Mouse (Mus musculus): ENCODE data around the gene Bach2. TPM values are rescaled to one million over a fixed set of nuclear protein-coding genes. Genes with fewer than 3 reads are reported as not detected.

The Bach2 gene
- polyA plus RNA-seq, 1 experiment from 2014 or later, result 31.5 TPM

DNA sequence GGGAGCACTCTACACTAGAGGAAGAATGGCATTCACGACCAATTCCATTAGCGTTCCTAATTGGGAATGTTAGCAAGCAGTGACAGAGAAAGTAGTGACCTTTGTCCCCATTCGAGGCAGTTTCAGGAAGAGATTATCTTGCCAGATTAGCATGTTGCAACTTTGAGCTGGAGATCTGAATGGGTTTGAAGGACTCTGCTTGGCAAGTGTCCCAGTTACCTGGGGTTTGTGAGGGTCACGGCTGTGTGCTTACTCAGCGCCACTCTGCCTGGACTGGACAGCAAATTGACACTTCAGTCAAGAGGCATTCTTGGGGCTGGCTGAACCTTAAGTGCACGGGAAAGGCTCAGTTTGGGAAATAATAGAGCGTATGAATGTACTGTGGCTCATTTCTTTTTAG is 8.2 kb downstream of the Bach2 start:
- Histone ChIP-seq H3K9me3 (ENCODE audit: control insufficient read depth, low read length) (no peaks in the 10 kb centered on the region), H3K4me2 (replicated peaks) (no peak overlapping the region), H3K9ac (no peak overlapping the region), H3K4me1 (replicated peaks; ENCODE audit: control insufficient read depth, insufficient read depth, low read length) (peaks cover 68% of the 10 kb centered on the region), H3K4me3 (replicated peaks; ENCODE audit: low read length) (no peak overlapping the region), H3K27ac (no peak overlapping the region), H3K36me3 (replicated peaks; ENCODE audit: control insufficient read depth, insufficient read depth) (no peaks in the 10 kb centered on the region), H3K27me3 (ENCODE audit: control insufficient read depth, insufficient read depth, low read length) (no peaks in the 10 kb centered on the region)
- DNase-seq (ENCODE audit: low spot score), result no peak
- WGBS, result 29% methylated on average over 7 of the region's 7 CpGs
- no peak for ATAC-seq (ENCODE audit: low FRiP score)

DNA sequence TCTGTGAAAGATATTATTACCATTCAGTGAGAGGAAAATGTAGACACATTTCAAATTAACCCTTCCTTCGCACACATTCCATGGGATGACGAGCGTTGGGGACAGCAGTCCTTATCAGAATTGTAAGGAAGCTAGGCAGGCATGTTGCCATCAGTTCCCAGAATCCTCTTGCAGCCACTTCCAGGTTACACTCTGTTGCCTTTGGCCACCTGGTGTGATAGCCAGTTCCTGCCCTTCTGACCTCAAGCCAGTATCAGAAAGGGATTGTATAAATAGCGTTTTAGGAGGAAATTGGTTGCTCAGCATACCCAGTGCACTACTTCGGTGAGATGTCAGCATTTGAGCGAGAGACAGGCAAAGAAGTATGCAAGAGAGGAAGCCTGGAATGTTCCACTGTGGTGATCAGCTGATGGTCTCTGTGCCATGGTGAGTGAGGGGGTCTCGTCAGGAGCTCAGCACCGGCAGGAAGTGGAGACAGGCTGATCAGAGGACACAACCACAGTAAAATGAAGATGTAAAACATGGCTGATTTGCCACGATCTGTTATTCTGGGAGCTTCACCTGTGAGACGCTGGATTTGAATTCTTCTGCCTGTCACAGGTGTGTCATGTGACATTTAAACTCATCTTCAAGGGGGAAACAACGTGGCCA is 9.0 kb downstream of the Bach2 start:
- WGBS, result 74% methylated on average over 11 of the region's 11 CpGs
- Histone ChIP-seq H3K36me3 (replicated peaks; ENCODE audit: control insufficient read depth, insufficient read depth) (no peaks in the 10 kb centered on the region), H3K9ac (no peak overlapping the region), H3K9me3 (ENCODE audit: control insufficient read depth, low read length) (no peaks in the 10 kb centered on the region), H3K27ac (no peak overlapping the region), H3K4me2 (replicated peaks) (no peak overlapping the region), H3K4me3 (replicated peaks; ENCODE audit: low read length) (no peak overlapping the region), H3K4me1 (replicated peaks; ENCODE audit: control insufficient read depth, insufficient read depth, low read length) (peaks cover 60% of the 10 kb centered on the region), H3K27me3 (ENCODE audit: control insufficient read depth, insufficient read depth, low read length) (no peaks in the 10 kb centered on the region)
- DNase-seq (ENCODE audit: low spot score) (no peak), ATAC-seq (ENCODE audit: low FRiP score) (no peak)

DNA sequence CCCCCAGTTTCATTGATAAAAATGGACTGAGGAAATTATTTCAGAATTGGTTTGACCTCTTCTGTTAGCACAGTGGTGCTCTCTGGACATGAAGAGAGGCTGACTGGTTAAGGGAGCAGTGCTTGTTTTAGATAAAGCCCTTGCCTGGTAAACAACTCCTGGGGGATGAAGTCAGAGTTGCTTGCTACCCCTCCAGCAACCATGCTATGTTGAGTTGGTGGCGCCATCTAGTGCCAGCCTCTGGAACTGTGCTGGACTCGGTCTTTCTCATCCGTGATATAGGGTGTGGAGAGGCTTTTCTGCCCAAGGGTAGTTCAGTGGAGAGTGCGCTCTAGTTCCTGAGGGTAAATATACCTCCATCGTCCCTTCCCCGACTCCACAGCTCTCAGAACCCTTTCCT is 9.6 kb downstream of the Bach2 start:
- Histone ChIP-seq H3K27ac (no peak overlapping the region), H3K9me3 (ENCODE audit: control insufficient read depth, low read length) (no peaks in the 10 kb centered on the region), H3K27me3 (ENCODE audit: control insufficient read depth, insufficient read depth, low read length) (no peaks in the 10 kb centered on the region), H3K36me3 (replicated peaks; ENCODE audit: control insufficient read depth, insufficient read depth) (no peaks in the 10 kb centered on the region), H3K4me3 (replicated peaks; ENCODE audit: low read length) (no peak overlapping the region), H3K4me2 (replicated peaks) (no peak overlapping the region), H3K9ac (no peak overlapping the region), H3K4me1 (replicated peaks; ENCODE audit: control insufficient read depth, insufficient read depth, low read length) (peaks cover 53% of the 10 kb centered on the region)
- 37% methylated on average over 6 of the region's 6 CpGs for WGBS
- DNase-seq (ENCODE audit: low spot score) (peak; percentile 62), ATAC-seq (ENCODE audit: low FRiP score) (no peak)

DNA sequence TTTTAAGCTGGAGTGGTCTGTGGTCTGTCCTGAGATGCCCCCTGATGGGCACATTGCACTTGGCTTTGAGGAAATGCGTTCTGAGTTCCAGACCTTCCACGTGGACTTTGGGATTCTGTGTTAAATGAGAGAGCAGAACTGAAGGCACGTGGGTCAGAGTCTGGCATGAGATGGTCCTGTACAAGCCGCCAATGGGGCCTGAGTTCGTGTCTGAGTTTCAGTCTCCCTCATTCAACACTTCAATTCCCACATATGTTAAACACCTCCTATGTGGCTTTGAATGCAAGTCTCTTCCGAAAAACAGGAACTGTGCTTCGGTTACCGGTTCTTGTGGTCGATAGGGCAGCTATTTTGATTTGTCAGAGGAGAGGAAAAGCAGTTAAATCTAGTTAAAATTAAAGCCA is 10.4 kb downstream of the Bach2 start:
- no peak overlapping the region for H3K27ac ChIP-seq
- ATAC-seq (ENCODE audit: low FRiP score) (no peak), DNase-seq (ENCODE audit: low spot score) (no peak)
- no peaks in the 10 kb centered on the region for H3K9me3 ChIP-seq (ENCODE audit: control insufficient read depth, low read length)
- H3K9ac ChIP-seq, result no peak overlapping the region
- no peak overlapping the region for H3K4me2 ChIP-seq (replicated peaks)
- no peaks in the 10 kb centered on the region for H3K27me3 ChIP-seq (ENCODE audit: control insufficient read depth, insufficient read depth, low read length)
- no peak overlapping the region for H3K4me3 ChIP-seq (replicated peaks; ENCODE audit: low read length)
- H3K4me1 ChIP-seq (replicated peaks; ENCODE audit: control insufficient read depth, insufficient read depth, low read length), result peaks cover 48% of the 10 kb centered on the region
- H3K36me3 ChIP-seq (replicated peaks; ENCODE audit: control insufficient read depth, insufficient read depth), result no peaks in the 10 kb centered on the region
- WGBS, result 60% methylated on average over 9 of the region's 9 CpGs

DNA sequence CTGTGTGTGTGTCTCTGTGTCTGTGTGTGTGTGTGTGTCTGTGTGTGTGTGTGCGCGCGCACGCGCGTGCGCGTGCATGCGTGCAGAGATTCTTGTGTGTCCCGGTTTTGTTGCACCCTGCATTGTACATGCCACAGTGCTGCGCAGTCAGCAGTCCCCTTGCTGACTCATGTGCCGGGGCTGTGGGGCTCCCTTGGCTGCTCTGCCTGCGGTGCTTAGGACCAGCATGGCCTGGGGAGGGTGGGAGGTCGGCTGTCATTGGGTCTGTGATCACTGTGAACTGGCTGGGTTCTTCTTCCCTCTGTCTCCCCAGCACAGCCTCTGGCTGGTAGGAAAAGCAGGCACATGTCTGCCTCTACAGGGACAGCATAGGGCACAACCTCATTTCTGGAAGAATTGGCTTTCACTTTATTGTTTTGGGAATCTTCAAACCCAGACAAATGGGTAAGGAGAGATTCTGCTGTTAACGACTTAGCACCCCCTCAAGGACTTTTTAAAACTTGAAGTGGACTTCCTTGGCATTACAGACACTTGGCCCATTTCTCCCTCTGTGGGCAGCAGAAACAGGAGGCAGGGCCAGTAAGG is 11.2 kb downstream of the Bach2 start:
- ATAC-seq (ENCODE audit: low FRiP score) (peak; percentile 31), DNase-seq (ENCODE audit: low spot score) (no peak)
- H3K27ac ChIP-seq, result peak overlapping the region; percentile 70
- peak overlapping the region; percentile 48; the same call in 1 of the 2 replicates for H3K9ac ChIP-seq
- 0 out of 2 replicates have a peak overlapping the region, but pooled peaks have one; percentile 5 for H3K4me3 ChIP-seq (replicated peaks; ENCODE audit: low read length)
- H3K27me3 ChIP-seq (ENCODE audit: control insufficient read depth, insufficient read depth, low read length), result no peaks in the 10 kb centered on the region
- H3K4me2 ChIP-seq (replicated peaks), result peak overlapping the region; percentile 43
- no peaks in the 10 kb centered on the region for H3K9me3 ChIP-seq (ENCODE audit: control insufficient read depth, low read length)
- peaks cover 42% of the 10 kb centered on the region for H3K4me1 ChIP-seq (replicated peaks; ENCODE audit: control insufficient read depth, insufficient read depth, low read length)
- no peaks in the 10 kb centered on the region for H3K36me3 ChIP-seq (replicated peaks; ENCODE audit: control insufficient read depth, insufficient read depth)
- 57% methylated on average over 15 of the region's 15 CpGs for WGBS

DNA sequence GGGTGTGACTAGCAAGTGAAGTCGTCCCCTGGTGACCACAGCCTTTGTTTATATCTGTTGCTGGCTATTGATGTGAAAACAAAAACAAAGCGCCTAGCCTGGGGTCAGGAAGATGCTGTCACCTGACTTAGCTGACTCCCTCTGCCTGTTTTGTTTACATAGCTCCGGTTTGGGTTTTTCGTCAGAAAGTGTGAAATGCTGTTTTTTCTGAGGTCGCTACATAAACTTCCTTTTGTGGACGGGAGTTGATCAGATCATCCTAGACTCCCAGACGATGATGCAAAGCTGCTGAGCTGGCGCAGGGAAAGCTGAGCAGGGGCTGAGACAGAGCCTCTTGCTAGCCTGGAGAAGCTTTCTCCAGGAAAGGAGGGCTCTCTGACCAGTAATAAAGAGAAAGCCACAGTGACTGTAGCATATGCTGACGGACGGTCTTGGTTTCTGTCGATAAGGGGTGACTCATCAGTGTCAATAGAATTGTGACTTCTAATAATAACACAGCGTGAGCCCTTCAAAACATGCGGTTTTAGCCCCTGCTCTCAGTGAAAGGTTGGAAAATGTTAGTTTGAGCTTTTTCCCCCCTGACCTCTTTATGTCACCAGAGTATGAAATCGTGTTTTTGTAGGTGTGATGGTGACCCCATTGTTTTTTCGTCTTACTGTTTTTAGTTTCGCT is 11.9 kb downstream of the Bach2 start:
- H3K9ac ChIP-seq, result peak overlapping the region; percentile 48
- WGBS, result 5% methylated on average over 16 of the region's 16 CpGs
- DNase-seq (ENCODE audit: low spot score), result no peak
- H3K4me1 ChIP-seq (replicated peaks; ENCODE audit: control insufficient read depth, insufficient read depth, low read length), result peaks cover 42% of the 10 kb centered on the region
- H3K4me2 ChIP-seq (replicated peaks), result peak overlapping the region; percentile 43
- H3K27ac ChIP-seq, result peak overlapping the region; percentile 70
- H3K36me3 ChIP-seq (replicated peaks; ENCODE audit: control insufficient read depth, insufficient read depth), result no peaks in the 10 kb centered on the region
- no peak for ATAC-seq (ENCODE audit: low FRiP score)
- H3K9me3 ChIP-seq (ENCODE audit: control insufficient read depth, low read length), result no peaks in the 10 kb centered on the region
- peak overlapping the region; percentile 5; the same call in 1 of the 2 replicates for H3K4me3 ChIP-seq (replicated peaks; ENCODE audit: low read length)
- no peaks in the 10 kb centered on the region for H3K27me3 ChIP-seq (ENCODE audit: control insufficient read depth, insufficient read depth, low read length)

DNA sequence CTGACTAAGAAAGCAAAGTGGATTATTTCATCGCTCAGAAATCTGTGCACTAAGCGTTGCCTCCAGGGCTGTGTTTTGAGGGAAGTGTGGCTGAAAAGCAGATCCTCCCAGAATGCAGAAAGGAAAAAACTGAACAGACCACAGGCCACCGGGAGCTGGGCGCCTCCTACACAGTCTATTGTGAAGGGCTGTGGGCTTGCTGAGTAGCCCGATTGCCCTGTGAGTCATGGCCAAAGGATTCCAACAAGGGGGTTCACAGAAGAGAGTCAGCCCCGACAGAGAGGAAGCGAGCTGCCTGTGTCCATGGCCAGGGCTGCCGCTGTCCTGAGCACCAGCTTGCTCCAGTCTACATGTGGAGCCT is 12.4 kb downstream of the Bach2 start:
- H3K27me3 ChIP-seq (ENCODE audit: control insufficient read depth, insufficient read depth, low read length), result no peaks in the 10 kb centered on the region
- DNase-seq (ENCODE audit: low spot score) (no peak), ATAC-seq (ENCODE audit: low FRiP score) (peak; percentile 63)
- peak overlapping the region; percentile 70 for H3K27ac ChIP-seq
- peak overlapping the region; percentile 43 for H3K4me2 ChIP-seq (replicated peaks)
- H3K4me3 ChIP-seq (replicated peaks; ENCODE audit: low read length), result 0 out of 2 replicates have a peak overlapping the region, but pooled peaks have one; percentile 5
- H3K9ac ChIP-seq, result peak overlapping the region; percentile 48
- no peaks in the 10 kb centered on the region for H3K9me3 ChIP-seq (ENCODE audit: control insufficient read depth, low read length)
- peaks cover 42% of the 10 kb centered on the region for H3K4me1 ChIP-seq (replicated peaks; ENCODE audit: control insufficient read depth, insufficient read depth, low read length)
- H3K36me3 ChIP-seq (replicated peaks; ENCODE audit: control insufficient read depth, insufficient read depth), result no peaks in the 10 kb centered on the region
- 2% methylated on average over 8 of the region's 8 CpGs for WGBS

DNA sequence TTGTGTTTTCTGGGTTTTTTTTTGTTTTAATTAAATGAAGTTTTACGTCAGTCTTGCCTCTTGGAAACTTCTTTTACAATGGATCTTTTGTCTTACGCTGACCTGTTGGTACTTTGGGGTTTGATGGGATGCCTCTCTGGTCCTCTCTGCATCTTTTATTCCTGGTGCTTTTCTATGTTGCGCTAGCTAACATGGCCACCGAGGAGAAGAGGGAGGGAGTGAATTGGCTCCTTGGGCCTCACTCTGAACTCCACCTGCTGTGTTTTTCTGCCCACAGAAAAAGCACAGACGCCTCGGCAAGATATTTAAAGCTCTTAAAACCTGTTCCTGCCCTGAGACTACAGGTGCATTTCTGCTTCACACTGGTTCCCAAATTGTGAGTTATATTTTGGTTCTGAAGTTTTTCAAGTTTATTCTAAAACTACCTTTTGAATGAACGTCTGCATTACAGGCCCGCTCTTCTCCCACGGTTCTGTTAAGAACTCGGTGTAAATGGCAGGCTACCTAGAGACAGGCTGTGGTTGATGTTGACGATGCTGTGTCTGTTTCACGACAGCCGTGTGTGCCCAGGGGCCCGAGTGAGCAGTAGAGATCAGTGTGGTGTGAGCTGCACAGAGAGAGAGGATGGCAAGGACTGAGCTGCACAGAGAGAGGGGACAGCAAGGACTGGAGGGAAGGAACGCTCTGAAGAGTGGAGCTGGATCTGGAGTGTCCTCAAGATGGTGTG is 13.5 kb downstream of the Bach2 start:
- Histone ChIP-seq H3K27ac (no peak overlapping the region), H3K27me3 (ENCODE audit: control insufficient read depth, insufficient read depth, low read length) (no peaks in the 10 kb centered on the region), H3K4me2 (replicated peaks) (no peak overlapping the region), H3K9me3 (ENCODE audit: control insufficient read depth, low read length) (no peaks in the 10 kb centered on the region), H3K4me3 (replicated peaks; ENCODE audit: low read length) (no peak overlapping the region), H3K4me1 (replicated peaks; ENCODE audit: control insufficient read depth, insufficient read depth, low read length) (peaks cover 36% of the 10 kb centered on the region), H3K36me3 (replicated peaks; ENCODE audit: control insufficient read depth, insufficient read depth) (no peaks in the 10 kb centered on the region), H3K9ac (no peak overlapping the region)
- DNase-seq (ENCODE audit: low spot score) (no peak), ATAC-seq (ENCODE audit: low FRiP score) (no peak)
- WGBS, result 46% methylated on average over 15 of the region's 15 CpGs

DNA sequence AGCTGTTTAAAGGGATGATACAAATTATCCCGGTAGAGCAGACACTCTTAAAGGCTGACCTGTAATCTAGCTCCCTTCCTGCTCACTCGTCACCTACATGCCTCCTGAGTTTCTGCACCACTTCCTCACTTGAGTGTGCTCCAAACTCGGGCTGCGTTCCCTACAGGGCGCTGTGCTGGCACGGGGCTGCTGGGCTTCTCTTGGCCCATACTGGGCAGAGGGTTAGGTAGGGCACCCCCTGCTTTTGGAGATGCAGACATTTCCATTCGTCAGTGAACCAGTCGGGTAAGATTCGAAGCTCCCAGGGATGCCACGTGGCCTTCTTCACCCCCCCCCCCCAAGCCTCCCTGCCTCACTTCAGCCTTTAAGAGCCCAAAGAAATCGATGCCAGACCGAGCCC is 19.1 kb downstream of the Bach2 start:
- 84% methylated on average over 12 of the region's 12 CpGs for WGBS
- Histone ChIP-seq H3K4me2 (replicated peaks) (no peak overlapping the region), H3K27ac (no peak overlapping the region), H3K36me3 (replicated peaks; ENCODE audit: control insufficient read depth, insufficient read depth) (no peaks in the 10 kb centered on the region), H3K9me3 (ENCODE audit: control insufficient read depth, low read length) (no peaks in the 10 kb centered on the region), H3K4me3 (replicated peaks; ENCODE audit: low read length) (no peak overlapping the region), H3K4me1 (replicated peaks; ENCODE audit: control insufficient read depth, insufficient read depth, low read length) (no peaks in the 10 kb centered on the region), H3K27me3 (ENCODE audit: control insufficient read depth, insufficient read depth, low read length) (no peaks in the 10 kb centered on the region), H3K9ac (no peak overlapping the region)
- DNase-seq (ENCODE audit: low spot score) (no peak), ATAC-seq (ENCODE audit: low FRiP score) (no peak; the same call in 1 of the 2 replicates)

All from hindbrain, embryonic 14.5 days (tissue).